Mouse (Mus musculus) cerebellum, adult (tissue): ENCODE results near the gene Gpt2.

Source experiments
- ATAC-seq: cut with Nextera tagmentation; 2 replicates; pipeline ENCODE4 v1.9.2; 2017; ENCODE audit warnings: mild to moderate bottlenecking, moderate library complexity, mixed read lengths; ENCODE audit not compliant: insufficient number of reproducible peaks, low FRiP score, low TSS enrichment

Gene Gpt2

GRCm38 (mm10) chr8:85482427-85482826 lies 9.9 kb upstream of the Gpt2 start:
- ATAC-seq, result no peak

- no peak for ATAC-seq
Measured at GRCm38 (mm10) chr8:85487906-85488620, 4.3 kb upstream of the Gpt2 start.

GRCm38 (mm10) chr8:85488631-85489030 lies 3.7 kb upstream of the Gpt2 start:
- ATAC-seq, result no peak

DNA sequence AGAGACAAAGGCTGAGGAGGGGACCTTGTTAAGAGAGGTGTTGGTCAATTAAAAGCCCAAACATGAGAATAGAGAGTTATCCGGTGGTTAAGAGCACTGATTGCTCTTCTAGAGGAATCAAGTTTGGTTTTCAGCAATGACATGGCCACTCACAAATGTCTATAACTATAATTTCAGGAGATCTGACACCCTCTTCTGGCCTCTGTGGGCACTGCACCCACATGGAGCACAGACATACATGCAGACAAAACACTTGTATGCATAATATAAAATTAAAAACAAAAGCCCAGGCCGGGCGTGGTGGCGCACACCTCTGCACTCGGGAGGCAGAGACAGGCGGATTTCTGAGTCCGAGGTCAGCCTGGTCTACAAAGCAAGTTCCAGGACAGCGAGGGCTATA lies 2.8 kb upstream of the Gpt2 start:
- no peak for ATAC-seq

- no peak for ATAC-seq
Measured at GRCm38 (mm10) chr8:85492940-85493931, 860 bp downstream of the Gpt2 start.

DNA sequence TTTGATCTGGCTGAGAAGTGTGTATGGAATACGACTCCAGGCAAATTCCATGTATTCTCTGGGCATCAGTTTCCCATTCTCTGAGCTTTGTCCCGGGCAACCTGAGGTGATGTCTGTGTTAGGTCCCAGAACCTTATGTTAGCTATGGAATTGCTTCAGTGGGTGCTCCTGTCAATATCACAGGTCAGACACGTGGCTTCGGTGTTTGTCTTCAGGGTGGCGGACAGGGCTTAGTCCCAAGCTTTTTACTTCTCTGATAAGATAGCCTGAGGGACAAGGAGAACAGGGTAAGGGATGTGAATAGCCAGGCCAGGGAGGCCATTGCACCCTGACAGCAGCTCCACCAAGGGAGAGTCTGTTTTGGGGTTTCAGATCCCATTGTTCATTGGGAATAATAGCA lies 3.7 kb downstream of the Gpt2 start:
- ATAC-seq, result no peak

DNA sequence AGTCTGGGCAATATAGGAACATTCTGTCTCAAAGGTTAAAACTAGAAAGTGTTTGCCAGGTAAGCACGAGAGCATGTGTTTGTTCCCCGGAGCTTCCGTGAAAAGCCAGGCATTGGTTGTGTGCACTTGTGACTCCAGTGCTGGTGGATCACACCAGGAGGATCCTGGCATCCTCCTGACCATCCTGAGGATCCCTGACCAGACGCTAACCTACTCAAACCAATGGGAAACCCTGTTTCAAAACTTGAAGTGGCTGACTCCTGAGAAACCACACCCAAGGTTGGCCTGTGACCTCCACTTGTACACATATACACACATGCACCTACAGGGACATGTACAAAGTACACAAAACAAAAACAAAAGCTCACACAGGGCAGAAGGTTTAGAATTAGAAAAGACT lies 4.4 kb downstream of the Gpt2 start:
- ATAC-seq, result no peak

DNA sequence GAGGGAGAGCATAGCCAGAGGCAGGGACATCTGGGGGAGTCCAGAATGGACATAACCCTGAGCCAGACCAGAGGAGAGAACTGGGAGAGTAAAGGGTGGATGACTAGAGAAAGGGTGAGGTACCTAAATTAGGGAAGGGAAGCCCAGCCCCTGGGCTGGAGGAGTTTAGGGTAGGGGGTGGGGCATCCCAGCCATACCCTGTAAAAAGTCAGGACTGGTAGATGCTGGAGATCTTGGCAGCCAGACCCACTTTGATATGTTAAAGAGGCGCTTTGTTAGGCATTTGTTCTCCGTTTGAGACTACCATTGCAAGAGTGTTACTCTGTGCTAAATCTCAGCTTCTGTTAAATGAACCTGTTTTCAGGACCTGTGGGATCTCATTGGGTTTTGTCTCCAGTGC lies 6.2 kb downstream of the Gpt2 start:
- ATAC-seq, result no peak

DNA sequence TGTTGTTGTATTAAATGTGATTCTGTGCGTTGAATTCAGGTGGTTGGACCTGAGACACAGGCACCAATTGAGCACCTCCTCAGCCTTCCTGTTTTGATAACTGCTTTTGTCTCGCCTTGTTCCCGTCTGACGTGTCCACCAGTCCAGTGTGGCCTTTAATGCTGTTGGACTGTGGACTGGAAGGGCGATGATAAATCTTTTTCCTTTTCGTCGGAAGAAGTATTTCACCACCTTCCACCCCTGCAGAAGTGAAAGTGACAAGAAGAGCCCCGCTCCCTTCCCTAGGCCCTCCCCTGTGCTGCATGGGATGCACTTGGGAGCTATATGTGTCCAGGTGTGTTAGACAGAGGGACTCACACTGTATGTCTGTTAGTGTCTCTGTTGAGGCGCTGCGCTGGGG lies 8.1 kb downstream of the Gpt2 start:
- ATAC-seq, result no peak

DNA sequence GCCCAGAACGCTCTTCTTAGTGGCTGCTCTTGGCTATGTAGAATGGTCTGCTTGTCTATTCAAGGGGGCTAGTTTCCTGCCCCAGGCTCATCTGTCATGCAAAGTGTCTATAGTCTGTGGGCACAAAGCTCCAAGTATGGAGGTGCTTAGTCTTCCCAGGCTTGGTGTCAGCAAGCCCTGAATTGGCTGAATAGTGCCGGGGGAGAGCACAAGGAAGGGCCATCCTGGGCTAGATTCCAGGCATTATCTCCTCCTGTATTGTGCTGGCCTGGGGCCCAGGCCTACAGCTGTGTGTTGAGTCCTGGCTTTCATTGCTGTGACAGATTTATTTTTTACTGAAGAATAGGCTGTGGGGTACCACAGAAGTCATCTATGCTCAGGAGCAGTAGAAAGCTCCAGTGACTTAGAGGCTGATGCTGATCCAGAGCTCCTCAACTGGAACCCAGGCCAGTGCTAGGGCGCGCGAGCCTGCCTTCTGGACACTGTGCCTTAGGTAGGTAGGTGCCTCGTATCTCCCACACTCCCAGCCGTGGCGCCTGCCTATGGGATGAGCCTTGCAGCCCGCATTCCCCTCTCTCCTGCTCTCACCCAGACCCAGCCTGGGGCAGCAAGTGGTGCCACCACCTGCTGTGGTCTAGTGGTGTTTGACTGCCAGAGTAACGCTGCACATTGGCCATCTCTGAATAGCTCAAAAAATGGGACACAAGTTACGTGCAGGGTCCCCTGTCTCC lies 8.7 kb downstream of the Gpt2 start:
- peak; percentile 57; the same call in 1 of the 2 replicates for ATAC-seq

DNA sequence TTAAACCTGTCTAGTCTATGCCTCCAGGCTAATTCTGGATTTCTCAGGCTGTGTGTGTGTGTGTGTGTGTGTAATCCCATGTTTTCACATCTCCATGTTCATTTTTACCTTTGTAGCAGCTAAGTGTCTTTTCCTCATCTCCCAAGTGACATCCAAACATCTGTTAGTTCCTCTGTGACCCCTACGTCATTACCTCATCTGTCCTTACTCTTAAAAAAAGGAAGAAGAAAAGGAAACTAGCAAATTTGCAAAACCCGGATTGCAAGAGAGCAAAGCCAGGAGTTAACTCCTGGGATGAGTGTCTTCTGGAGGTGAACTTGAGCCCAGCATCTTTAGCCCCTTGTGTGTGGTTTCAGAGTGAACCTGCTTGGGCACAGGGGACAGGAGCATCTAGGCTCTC lies 10.0 kb downstream of the Gpt2 start:
- ATAC-seq, result no peak

GRCm38 (mm10) chr8:85503065-85503464 lies 10.7 kb downstream of the Gpt2 start:
- ATAC-seq, result no peak

DNA sequence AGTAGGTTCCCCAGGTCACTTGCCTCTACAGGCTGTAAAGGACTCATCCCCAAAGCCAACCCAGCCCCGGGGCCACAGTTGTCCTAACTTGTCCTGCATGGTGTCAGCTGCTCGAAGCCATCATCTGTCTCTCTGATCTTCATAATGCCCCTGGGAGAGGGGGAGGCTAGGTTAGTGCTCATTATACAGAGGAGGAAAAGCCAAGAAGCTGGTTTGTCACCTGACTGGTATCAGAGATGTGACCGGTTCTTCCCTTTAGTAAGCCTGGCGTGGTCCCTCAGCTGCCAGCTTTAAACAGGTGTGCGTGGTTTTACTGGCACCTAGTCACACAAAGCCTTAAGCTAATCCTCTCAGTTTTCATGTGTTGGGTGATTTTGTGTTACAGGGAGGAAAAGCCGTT lies 12.3 kb downstream of the Gpt2 start:
- ATAC-seq, result no peak

GRCm38 (mm10) chr8:85506620-85507019 lies 14.2 kb downstream of the Gpt2 start:
- no peak for ATAC-seq

- ATAC-seq, result no peak
Measured at GRCm38 (mm10) chr8:85508661-85509060, 16.3 kb downstream of the Gpt2 start.

DNA sequence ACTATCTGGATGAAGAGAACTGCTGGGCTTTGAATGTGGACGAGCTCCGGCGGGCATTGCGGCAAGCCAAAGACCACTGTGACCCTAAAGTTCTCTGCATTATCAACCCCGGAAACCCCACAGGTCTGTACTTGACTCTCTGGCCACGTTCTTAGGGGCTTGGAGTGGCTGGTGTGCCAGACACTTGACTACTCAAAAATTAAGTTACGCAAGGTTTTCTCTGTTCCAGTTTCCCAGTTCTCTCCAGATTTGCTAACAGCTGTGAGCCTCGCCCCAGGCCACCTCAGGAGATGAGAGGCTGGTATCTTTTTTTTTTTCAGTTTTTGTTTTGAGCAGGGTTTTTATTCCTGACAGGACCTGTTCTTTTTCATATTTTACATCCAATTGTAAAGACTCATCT lies 19.9 kb downstream of the Gpt2 start:
- ATAC-seq, result no peak

GRCm38 (mm10) chr8:85513283-85513682 lies 20.9 kb downstream of the Gpt2 start:
- ATAC-seq, result no peak

- no peak for ATAC-seq
Measured at GRCm38 (mm10) chr8:85515391-85515790, 23.0 kb downstream of the Gpt2 start.

DNA sequence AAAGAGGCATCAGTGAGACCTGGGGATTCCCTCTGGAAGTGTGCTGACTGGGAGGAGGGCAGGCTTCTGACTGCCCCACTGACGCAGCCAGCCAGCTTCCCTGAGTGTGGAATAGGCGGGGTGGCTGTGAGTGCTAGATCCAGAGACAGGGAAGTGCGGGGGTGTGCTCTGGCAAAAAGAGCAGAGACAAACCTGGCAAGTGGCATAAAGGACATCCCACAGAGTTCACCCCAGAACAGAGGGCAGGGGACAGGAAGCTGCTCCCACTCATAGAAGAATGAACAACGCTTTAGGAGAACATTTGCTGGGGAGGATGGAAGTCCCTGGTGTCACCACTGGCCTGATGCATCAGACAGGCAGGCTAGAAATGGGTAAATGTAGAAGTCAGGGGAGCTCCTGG lies 25.0 kb downstream of the Gpt2 start:
- ATAC-seq, result no peak

- no peak for ATAC-seq
Measured at GRCm38 (mm10) chr8:85517956-85518355, 25.6 kb downstream of the Gpt2 start.

DNA sequence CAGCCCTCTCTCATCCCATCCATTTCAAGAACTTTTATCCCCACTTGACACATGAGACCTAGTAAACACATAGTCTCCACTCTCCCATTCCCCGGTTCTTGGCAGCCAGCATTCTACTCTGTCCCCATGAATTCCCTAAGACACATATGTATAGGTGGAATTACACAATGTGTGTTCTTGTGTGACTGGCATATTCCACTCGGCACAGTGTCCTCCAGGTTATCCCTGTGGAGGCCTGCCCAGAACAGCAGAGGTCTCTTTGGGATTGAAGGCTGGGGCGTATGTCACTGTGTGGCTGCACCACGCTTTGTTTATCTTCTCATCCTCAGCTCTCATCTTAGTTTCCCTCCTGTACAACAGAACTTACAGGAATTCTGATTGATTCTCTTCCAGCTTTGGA lies 28.2 kb downstream of the Gpt2 start:
- ATAC-seq, result no peak
